Mouse (Mus musculus): Measurements from ENCODE around the gene Zfx. TPM values are rescaled to one million over a fixed set of nuclear protein-coding genes. Genes with fewer than 3 reads are reported as not detected.

Gene Zfx
- polyA plus RNA-seq, 1 experiment, result 9.3 TPM

DNA sequence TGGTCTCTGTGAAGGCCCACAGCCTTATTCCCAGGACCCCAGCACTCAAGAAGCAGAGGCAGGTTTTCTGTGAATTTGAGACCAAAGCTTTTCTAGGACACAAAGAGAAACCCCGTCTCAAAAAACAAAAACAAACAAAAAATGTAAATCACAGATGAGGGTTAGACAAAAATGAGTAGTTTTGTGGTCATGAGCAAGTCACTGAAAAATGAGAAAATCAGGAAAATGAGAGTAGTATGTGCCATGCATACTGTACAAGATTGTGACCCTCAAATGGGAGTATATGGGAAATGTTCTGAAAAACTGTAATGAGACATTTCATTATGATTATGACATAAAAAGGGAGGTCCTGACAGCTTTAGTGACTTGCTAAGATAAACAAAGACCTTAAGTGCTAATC is 22.9 kb downstream of the Zfx start:
- no peak overlapping the region for H3K27ac ChIP-seq (ENCODE audit: insufficient read depth, low read length)
- TF ChIP-seq CTCF (IDR thresholded peaks at IDR 0.05; ENCODE audit: extremely low read depth, insufficient read depth, low read length) (no peak), POLR2A (IDR thresholded peaks at IDR 0.05; ENCODE audit: extremely low read depth, insufficient read depth, low read length) (no peak)

DNA sequence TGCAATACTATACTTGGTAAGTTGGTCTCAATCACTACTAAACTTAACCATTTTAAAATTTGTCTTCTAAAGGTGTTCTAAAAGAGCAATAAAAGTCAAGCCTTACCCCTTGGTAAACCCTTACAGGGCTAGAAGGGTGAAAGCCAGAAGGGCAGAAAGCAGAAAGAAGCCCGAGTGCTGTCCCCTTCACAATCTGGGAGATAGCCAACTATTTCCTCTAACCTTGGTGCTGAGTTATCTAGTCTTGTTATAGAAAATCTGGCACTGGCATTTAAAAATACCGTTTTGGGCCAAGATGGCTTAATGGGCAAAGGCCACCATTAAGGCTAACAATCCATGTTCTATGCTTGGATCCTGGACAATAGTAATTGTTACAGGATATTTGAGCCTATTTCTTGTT is 32.5 kb downstream of the Zfx start:
- no peaks in the 10 kb centered on the region for H3K4me1 ChIP-seq (ENCODE audit: control insufficient read depth, insufficient read depth, low read length)
- TF ChIP-seq CTCF (IDR thresholded peaks at IDR 0.05; ENCODE audit: extremely low read depth, insufficient read depth, low read length) (no peak), POLR2A (IDR thresholded peaks at IDR 0.05; ENCODE audit: extremely low read depth, insufficient read depth, low read length) (no peak)
- no peak overlapping the region for H3K4me3 ChIP-seq (ENCODE audit: insufficient read depth, low read length)
- H3K27ac ChIP-seq (ENCODE audit: insufficient read depth, low read length), result no peak overlapping the region

More for the DNA sequence above, 22.9 kb downstream of the Zfx start:
- Histone ChIP-seq H3K4me1 (ENCODE audit: control insufficient read depth, insufficient read depth, low read length) (no peaks in the 10 kb centered on the region), H3K4me3 (ENCODE audit: insufficient read depth, low read length) (no peak overlapping the region)

DNA sequence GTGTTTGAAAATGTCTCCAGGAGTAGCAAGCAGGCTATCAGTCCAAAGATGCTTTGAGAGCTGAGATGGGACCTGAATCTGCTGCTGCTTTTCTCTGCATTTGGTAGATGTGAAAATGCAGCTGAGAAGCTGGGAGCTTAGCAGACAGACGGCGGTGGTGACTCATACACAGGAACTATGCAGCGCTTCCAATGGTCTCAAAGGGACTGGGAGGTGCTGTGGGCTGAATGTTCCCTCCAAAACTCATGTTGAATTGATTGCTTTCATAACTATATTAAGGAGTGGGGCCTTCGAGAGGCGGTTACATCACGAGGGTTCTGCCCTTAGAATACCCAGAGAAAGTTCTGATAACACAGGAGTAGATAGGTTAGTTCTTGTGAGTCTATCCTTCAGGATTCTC is 62.3 kb downstream of the Zfx start:
- H3K4me1 ChIP-seq (ENCODE audit: control insufficient read depth, insufficient read depth, low read length), result no peaks in the 10 kb centered on the region
- H3K27ac ChIP-seq (ENCODE audit: insufficient read depth, low read length), result no peak overlapping the region
- no peak overlapping the region for H3K4me3 ChIP-seq (ENCODE audit: insufficient read depth, low read length)
- TF ChIP-seq POLR2A (IDR thresholded peaks at IDR 0.05; ENCODE audit: extremely low read depth, insufficient read depth, low read length) (no peak), CTCF (IDR thresholded peaks at IDR 0.05; ENCODE audit: extremely low read depth, insufficient read depth, low read length) (no peak)

DNA sequence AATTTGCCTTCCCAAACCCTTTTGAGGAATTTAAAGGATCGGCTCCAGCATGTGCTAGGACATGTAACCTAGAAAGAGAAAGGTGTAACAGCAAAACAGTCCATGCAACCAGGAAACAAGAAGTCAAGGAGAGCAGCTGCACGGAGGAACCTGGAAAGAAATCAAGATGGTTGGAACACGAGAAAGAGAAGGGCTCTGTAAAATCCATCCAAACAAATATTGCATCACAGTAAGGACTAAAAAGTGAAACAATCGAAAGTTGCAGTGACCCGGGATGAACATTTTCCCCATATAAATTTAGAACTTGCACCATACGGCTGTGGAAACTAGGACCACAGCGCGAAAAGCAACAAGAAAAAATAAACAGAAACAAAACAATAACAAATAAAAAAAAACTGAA is 62.8 kb downstream of the Zfx start:
- Histone ChIP-seq H3K4me3 (ENCODE audit: insufficient read depth, low read length) (no peak overlapping the region), H3K4me1 (ENCODE audit: control insufficient read depth, insufficient read depth, low read length) (no peaks in the 10 kb centered on the region), H3K27ac (ENCODE audit: insufficient read depth, low read length) (no peak overlapping the region)
- TF ChIP-seq CTCF (IDR thresholded peaks at IDR 0.05; ENCODE audit: extremely low read depth, insufficient read depth, low read length) (no peak), POLR2A (IDR thresholded peaks at IDR 0.05; ENCODE audit: extremely low read depth, insufficient read depth, low read length) (no peak)

DNA sequence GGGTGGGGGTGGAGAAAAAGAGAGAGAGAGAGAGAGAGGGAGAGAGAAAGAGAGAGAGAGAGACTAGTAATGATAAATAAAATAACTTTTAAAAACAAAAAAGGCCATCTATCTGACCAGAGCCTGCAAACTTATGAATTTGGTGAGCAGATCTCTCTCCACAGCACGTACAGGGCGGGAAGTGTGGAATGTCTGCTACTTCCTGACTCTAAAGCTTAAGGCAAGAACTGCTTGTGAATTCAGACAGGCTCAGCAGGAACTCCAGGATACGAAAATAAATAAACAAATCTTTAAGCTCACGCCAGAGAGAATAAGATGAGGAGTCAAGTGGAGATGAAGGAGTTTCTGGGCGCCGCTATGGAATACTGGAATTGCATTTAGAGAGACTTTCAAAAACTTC is 64.8 kb downstream of the Zfx start:
- TF ChIP-seq POLR2A (IDR thresholded peaks at IDR 0.05; ENCODE audit: extremely low read depth, insufficient read depth, low read length), result no peak
- TF ChIP-seq CTCF (IDR thresholded peaks at IDR 0.05; ENCODE audit: extremely low read depth, insufficient read depth, low read length), result no peak
- H3K4me1 ChIP-seq (ENCODE audit: control insufficient read depth, insufficient read depth, low read length), result no peaks in the 10 kb centered on the region
- no peak overlapping the region for H3K4me3 ChIP-seq (ENCODE audit: insufficient read depth, low read length)
- H3K27ac ChIP-seq (ENCODE audit: insufficient read depth, low read length), result no peak overlapping the region

DNA sequence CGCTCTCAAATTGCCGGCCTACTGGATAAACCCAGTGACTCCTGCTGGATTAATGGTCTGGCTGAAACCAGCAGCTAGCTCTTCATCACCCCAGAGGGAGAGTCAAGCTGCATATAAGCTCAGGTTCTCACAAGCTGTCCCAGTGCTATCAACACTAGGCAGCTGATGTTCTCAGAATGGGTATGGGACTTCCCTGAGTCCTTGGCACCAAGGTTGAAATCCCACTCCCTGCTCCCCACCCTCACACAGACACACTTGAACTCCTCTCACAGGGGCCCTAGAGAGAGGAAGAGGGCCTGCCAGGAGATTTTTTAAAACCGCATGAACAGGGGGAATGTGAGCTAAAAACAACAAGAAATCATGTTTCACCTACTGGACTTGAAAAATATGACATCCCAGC is 74.5 kb downstream of the Zfx start:
- H3K27ac ChIP-seq (ENCODE audit: insufficient read depth, low read length), result no peak overlapping the region
- H3K4me1 ChIP-seq (ENCODE audit: control insufficient read depth, insufficient read depth, low read length), result no peaks in the 10 kb centered on the region
- no peak overlapping the region for H3K4me3 ChIP-seq (ENCODE audit: insufficient read depth, low read length)
- TF ChIP-seq POLR2A (IDR thresholded peaks at IDR 0.05; ENCODE audit: extremely low read depth, insufficient read depth, low read length) (no peak), CTCF (IDR thresholded peaks at IDR 0.05; ENCODE audit: extremely low read depth, insufficient read depth, low read length) (no peak)

DNA sequence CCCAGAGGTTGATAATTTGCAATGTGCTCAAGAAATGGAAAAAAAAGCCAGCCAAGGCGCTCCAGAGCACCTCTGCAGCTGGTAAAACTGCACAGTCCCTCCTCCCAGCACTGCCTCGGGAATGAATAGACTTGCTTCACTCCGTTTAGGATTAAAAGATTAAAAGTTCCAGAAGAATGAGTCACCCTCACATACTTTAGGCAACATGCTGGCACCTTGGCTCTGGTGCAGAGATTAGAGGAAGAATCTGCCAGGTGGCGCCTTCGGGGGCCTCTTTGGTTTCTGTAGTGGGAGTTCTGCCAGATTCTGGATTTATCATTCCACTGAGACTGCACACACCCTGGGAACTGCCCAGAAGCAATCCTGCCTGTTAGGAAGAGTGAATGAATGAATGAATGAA is 75.5 kb downstream of the Zfx start:
- H3K4me3 ChIP-seq (ENCODE audit: insufficient read depth, low read length), result no peak overlapping the region
- no peaks in the 10 kb centered on the region for H3K4me1 ChIP-seq (ENCODE audit: control insufficient read depth, insufficient read depth, low read length)
- no peak overlapping the region for H3K27ac ChIP-seq (ENCODE audit: insufficient read depth, low read length)
- TF ChIP-seq POLR2A (IDR thresholded peaks at IDR 0.05; ENCODE audit: extremely low read depth, insufficient read depth, low read length), result no peak
- TF ChIP-seq CTCF (IDR thresholded peaks at IDR 0.05; ENCODE audit: extremely low read depth, insufficient read depth, low read length), result no peak

DNA sequence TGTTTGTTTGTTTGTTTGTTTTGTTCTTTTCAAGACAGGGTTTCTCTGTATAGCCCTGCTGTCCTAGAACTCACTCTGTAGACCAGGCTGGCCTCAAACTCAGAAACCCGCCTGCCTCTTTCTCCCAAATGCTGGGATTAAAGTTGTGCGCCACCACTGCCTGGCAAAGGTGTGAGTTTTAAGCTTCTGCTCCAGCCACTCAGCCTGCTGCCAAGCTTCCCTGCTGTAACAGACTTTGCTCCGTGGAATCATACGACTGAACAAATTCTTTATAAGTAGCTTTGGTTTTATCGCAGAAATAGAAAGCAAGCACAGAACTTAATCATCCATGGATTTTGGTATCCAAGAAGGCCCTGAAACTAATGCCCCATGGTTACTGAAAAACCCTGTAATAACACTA is 76.1 kb downstream of the Zfx start:
- TF ChIP-seq POLR2A (IDR thresholded peaks at IDR 0.05; ENCODE audit: extremely low read depth, insufficient read depth, low read length) (no peak), CTCF (IDR thresholded peaks at IDR 0.05; ENCODE audit: extremely low read depth, insufficient read depth, low read length) (no peak)
- H3K27ac ChIP-seq (ENCODE audit: insufficient read depth, low read length), result no peak overlapping the region
- no peaks in the 10 kb centered on the region for H3K4me1 ChIP-seq (ENCODE audit: control insufficient read depth, insufficient read depth, low read length)
- H3K4me3 ChIP-seq (ENCODE audit: insufficient read depth, low read length), result no peak overlapping the region

DNA sequence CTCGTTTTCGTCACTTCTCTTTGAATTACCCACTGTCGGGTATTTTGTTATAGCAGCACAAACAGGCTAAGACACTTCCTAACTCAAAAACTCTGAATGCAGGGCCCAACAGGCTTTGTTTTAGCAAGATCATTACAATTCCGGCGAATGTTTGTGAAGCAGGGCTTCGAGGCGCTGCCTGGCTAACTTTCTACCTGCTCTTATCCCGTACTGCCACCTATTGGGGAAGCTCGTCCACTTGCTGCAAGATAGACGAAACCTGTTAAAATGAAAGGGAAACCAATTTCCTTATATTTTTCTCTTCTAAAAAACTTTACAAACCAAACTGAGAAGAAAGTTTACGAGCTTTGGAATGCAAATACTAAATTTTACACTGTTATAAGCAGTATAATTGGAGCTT is 90.6 kb downstream of the Zfx start:
- Histone ChIP-seq H3K27ac (ENCODE audit: insufficient read depth, low read length) (no peak overlapping the region), H3K4me3 (ENCODE audit: insufficient read depth, low read length) (no peak overlapping the region), H3K4me1 (ENCODE audit: control insufficient read depth, insufficient read depth, low read length) (no peaks in the 10 kb centered on the region)
- TF ChIP-seq POLR2A (IDR thresholded peaks at IDR 0.05; ENCODE audit: extremely low read depth, insufficient read depth, low read length), result no peak
- TF ChIP-seq CTCF (IDR thresholded peaks at IDR 0.05; ENCODE audit: extremely low read depth, insufficient read depth, low read length), result peak; percentile 68

DNA sequence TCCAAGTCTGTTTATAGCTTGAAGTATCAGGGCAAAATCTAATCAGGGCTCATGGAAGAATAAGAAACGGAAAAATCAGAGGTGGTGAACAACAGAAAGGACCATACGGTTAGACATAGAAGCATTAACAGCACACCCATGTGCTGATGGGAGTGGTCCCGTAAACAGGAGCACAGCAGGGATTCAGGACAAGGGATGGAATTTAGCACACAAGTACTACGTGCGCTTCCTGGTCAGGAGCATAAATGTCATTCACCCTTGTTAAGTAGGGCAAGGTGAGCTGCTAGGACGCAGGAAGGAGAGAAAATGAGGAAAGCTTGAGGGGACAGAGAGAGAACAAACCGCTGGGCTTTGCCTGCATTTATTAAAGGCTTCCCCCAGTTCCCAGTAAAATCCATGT is 93.4 kb downstream of the Zfx start:
- no peak for TF ChIP-seq POLR2A (IDR thresholded peaks at IDR 0.05; ENCODE audit: extremely low read depth, insufficient read depth, low read length)
- TF ChIP-seq CTCF (IDR thresholded peaks at IDR 0.05; ENCODE audit: extremely low read depth, insufficient read depth, low read length), result no peak
- Histone ChIP-seq H3K4me1 (ENCODE audit: control insufficient read depth, insufficient read depth, low read length) (no peaks in the 10 kb centered on the region), H3K27ac (ENCODE audit: insufficient read depth, low read length) (no peak overlapping the region), H3K4me3 (ENCODE audit: insufficient read depth, low read length) (no peak overlapping the region)

Other genes with a start within 250 kb of the Zfx start
- not detected in 2 replicates for gene AU015836, start 155.0 kb downstream of the Zfx start, polyA plus RNA-seq (2012; rRNA removed)
- gene Eif2s3x, start 89.2 kb upstream of the Zfx start, polyA plus RNA-seq (2012; rRNA removed), result 88.2 and 92.5 TPM in 2 replicates
- 7.2 TPM in 2 replicates for gene Klhl15, start 110.9 kb upstream of the Zfx start, polyA plus RNA-seq (2012; rRNA removed)
- 0.11 and 0.13 TPM in 2 replicates for gene Fam90a1b, start 243.1 kb upstream of the Zfx start, polyA plus RNA-seq (2012; rRNA removed)
- 42.1 and 51.2 TPM in 2 replicates for gene Apoo, start 243.4 kb upstream of the Zfx start, polyA plus RNA-seq (2012; rRNA removed)